Mouse (Mus musculus) hindbrain, embryonic 10.5 days (tissue): ENCODE data around the gene Ttc6. TPM values are rescaled to one million over a fixed set of nuclear protein-coding genes. Genes with fewer than 3 reads are reported as not detected.

ENCODE experiments used
- polyA plus RNA-seq: library from polyadenylated mRNA; unstranded; fragments of >200 nt; fragmentation: Nextera tagmentation; extraction: Ambion mirVana; gene quantifications from 2 replicates; pipeline ENCODE4 v1.2.1, GENCODE M21; 2016

Ttc6 gene
- polyA plus RNA-seq, 1 experiment from 2014 or later: 0.59 TPM

Other genes with a start within 250 kb of the Ttc6 start
- 1.2 and 1.6 TPM in 2 replicates for gene Foxa1, start 17.2 kb upstream of the Ttc6 start, polyA plus RNA-seq